Mouse (Mus musculus) hindbrain, postnatal 0 days (tissue): ENCODE data around the gene Ntm. TPM values are rescaled to one million over a fixed set of nuclear protein-coding genes. Genes with fewer than 3 reads are reported as not detected.
A peak's percentile ranks its signal among the peaks of the same experiment; 100 is the strongest.

Experiments used
- ATAC-seq: fragments of 200-750 bp; cut with Nextera tagmentation; 2 replicates; pipeline ENCODE4 v1.8.0; 2017; ENCODE audit warnings: mild to moderate bottlenecking, moderate TSS enrichment, moderate library complexity
- DNase-seq: peaks from one replicate; pipeline ENCODE4 v3.0.0-alpha.2; 2015; ENCODE audit warnings: low spot score
- H3K27ac ChIP-seq: fragments of 300-500 bp; sonication (generic); 2 replicates; pipeline ENCODE4 v1.5.1; 2014; ENCODE audit warnings: mild to moderate bottlenecking
- H3K27me3 ChIP-seq: fragments of 300-500 bp; sonication (generic); 2 replicates; pipeline ENCODE4 v1.6.1; 2014; ENCODE audit warnings: low read length, mixed read lengths; ENCODE audit not compliant: insufficient read depth
- H3K36me3 ChIP-seq: fragments of 300-500 bp; sonication (generic); 2 replicates; pipeline ENCODE4 v1.6.1; 2014; ENCODE audit warnings: low read length, mixed read lengths; ENCODE audit not compliant: insufficient read depth
- H3K4me1 ChIP-seq: fragments of 300-500 bp; sonication (generic); 2 replicates; pipeline ENCODE4 v1.6.1; 2014; ENCODE audit warnings: antibody characterized with exemption, low read length, mixed read lengths; ENCODE audit not compliant: insufficient read depth
- H3K4me2 ChIP-seq: fragments of 300-500 bp; sonication (generic); 2 replicates; pipeline ENCODE4 v1.6.1; 2014; ENCODE audit warnings: low read depth, mild to moderate bottlenecking, low read length, moderate library complexity, mixed read lengths
- H3K4me3 ChIP-seq: fragments of 300-500 bp; sonication (generic); 2 replicates; pipeline ENCODE4 v1.5.1; 2014; ENCODE audit warnings: low read length
- H3K9ac ChIP-seq: fragments of 300-500 bp; sonication (generic); replicated peaks from 2 replicates; pipeline ENCODE4 v1.6.1; 2014; ENCODE audit warnings: mild to moderate bottlenecking, low read length, moderate library complexity, mixed read lengths
- H3K9me3 ChIP-seq: fragments of 300-500 bp; sonication (generic); 2 replicates; pipeline ENCODE4 v1.6.1; 2016; ENCODE audit warnings: low read length, mixed read lengths
- CTCF ChIP-seq: IDR thresholded peaks from 2 replicates; pipeline ENCODE4 v1.5.1; 2016; ENCODE audit warnings: antibody characterized with exemption, control low read depth, low read depth
- WGBS: fragments of 180-500 bp; shearing (Covaris S2); extraction: QIAGEN DNeasy Blood & Tissue Kit; methylation state at CpG from one replicate; pipeline ENCODE4 v1.1.7; 2014; 5-methylcytosine and 5-hydroxymethylcytosine counted together
- polyA plus RNA-seq: library from polyadenylated mRNA; unstranded; fragments of >200 nt; fragmentation: Nextera tagmentation; extraction: Ambion mirVana; gene quantifications from 2 replicates; pipeline ENCODE4 v1.2.1, GENCODE M21; 2015
- total RNA-seq: library from RNA; depleted of rRNA; stranded (reverse); fragments of >200 nt; gene quantifications from 2 replicates; pipeline ENCODE4 v1.2.3, GENCODE M21; 2014

The Ntm gene
- total and polyA plus RNA-seq, 2 experiments from 2014 or later, result 208 to 268 TPM

DNA sequence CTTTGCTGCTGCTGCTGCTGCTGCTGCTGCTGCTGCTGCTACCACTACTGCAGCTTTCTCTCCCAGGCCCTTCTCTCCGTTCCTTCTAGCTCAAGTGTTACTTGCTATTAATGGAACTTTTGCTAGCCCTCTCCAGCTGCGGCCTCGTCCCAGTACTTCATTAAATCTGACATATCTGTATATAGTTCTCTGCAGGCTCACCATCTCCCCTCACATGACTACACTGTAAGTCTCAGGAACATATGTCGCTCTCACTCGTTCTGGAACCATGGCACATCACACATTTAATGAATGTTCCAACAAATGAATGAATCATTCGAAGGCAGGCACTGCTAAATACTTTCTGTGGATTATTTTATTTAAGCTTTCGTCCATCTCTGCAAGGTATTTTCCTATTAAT lies 573.7 kb downstream of the Ntm start:
- no peak overlapping the region for H3K4me2 ChIP-seq
- DNase-seq (no peak), ATAC-seq (no peak)

GRCm38 (mm10) chr9:29387136-29387535 lies 575.8 kb downstream of the Ntm start:
- Histone ChIP-seq H3K27ac (no peak overlapping the region), H3K27me3 (no peaks in the 10 kb centered on the region), H3K9me3 (no peaks in the 10 kb centered on the region), H3K36me3 (no peaks in the 10 kb centered on the region), H3K4me1 (peaks cover 20% of the 10 kb centered on the region), H3K9ac (no peak overlapping the region), H3K4me2 (no peak overlapping the region), H3K4me3 (no peak overlapping the region)
- DNase-seq (peak; percentile 66), ATAC-seq (no peak)
- WGBS, result 54% methylated on average over 4 of the region's 4 CpGs
- TF ChIP-seq CTCF, result no peak

More for the DNA sequence above, 573.7 kb downstream of the Ntm start:
- Histone ChIP-seq H3K27me3 (no peaks in the 10 kb centered on the region), H3K36me3 (no peaks in the 10 kb centered on the region), H3K4me1 (peaks cover 20% of the 10 kb centered on the region), H3K9me3 (no peaks in the 10 kb centered on the region), H3K27ac (no peak overlapping the region), H3K4me3 (no peak overlapping the region), H3K9ac (no peak overlapping the region)
- WGBS, result 66% methylated on average over 7 of the region's 7 CpGs
- TF ChIP-seq CTCF, result no peak

DNA sequence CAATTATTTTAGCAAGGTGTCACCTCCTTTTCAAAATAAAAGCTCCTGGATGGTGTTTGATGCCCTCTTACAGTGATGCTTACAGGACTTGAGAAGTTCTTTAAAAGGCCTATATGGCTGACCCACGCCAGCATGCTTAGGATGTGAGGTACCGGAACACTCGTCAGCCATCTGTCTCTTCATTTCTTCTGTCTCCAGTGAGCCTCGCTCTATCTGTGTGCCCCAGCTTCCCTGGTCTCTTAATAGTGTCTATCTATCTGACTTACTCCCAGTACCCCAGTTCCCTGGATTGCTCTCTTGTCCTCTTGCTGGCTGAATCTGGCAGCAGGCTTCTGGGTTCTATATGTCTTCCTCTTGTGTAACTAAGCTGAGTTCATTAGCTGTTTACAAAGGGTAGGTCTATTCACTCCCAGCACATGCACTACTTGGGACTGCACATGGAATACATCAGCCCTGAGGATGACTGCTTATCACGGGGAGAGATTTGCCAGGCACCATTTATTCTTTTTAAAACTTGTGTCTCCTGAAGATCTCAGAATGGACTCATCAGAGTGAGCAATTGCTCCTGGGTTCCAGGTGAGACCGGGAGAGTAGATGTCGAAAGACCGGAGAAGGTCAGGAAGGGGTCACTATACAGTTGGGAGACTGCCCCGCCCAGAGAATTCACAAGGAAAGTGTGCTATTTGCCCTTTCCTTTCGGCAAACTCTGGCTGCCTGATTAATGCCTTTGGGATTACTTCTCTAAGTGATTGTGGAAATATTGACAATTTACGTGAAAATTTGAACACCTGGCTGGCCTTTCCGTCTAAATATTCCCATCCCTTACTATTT lies 585.6 kb downstream of the Ntm start:
- no peak for TF ChIP-seq CTCF
- H3K27me3 ChIP-seq, result no peaks in the 10 kb centered on the region
- no peak overlapping the region for H3K4me2 ChIP-seq
- H3K36me3 ChIP-seq, result no peaks in the 10 kb centered on the region
- no peaks in the 10 kb centered on the region; the same call in 1 of the 2 replicates for H3K4me1 ChIP-seq
- no peaks in the 10 kb centered on the region for H3K9me3 ChIP-seq
- no peak overlapping the region for H3K9ac ChIP-seq
- no peak overlapping the region for H3K4me3 ChIP-seq
- 81% methylated on average over 12 of the region's 12 CpGs for WGBS
- no peak overlapping the region for H3K27ac ChIP-seq
- ATAC-seq, result no peak
- DNase-seq, result no peak

GRCm38 (mm10) chr9:29371341-29371740 lies 591.6 kb downstream of the Ntm start:
- WGBS, result 74% methylated on average over 3 of the region's 3 CpGs

GRCm38 (mm10) chr9:29369621-29370020 lies 593.3 kb downstream of the Ntm start:
- H3K9ac ChIP-seq, result no peak overlapping the region
- WGBS, result 59% methylated on average over 3 of the region's 3 CpGs
- H3K4me1 ChIP-seq, result peaks cover 4% of the 10 kb centered on the region; the same call in 1 of the 2 replicates
- H3K27ac ChIP-seq, result no peak overlapping the region
- TF ChIP-seq CTCF, result no peak
- H3K4me3 ChIP-seq, result no peak overlapping the region
- H3K4me2 ChIP-seq, result no peak overlapping the region
- no peaks in the 10 kb centered on the region for H3K36me3 ChIP-seq
- ATAC-seq (0 out of 2 replicates have a peak, but pooled peaks have one; percentile 24), DNase-seq (no peak)
- H3K27me3 ChIP-seq, result no peaks in the 10 kb centered on the region
- H3K9me3 ChIP-seq, result no peaks in the 10 kb centered on the region

More at GRCm38 (mm10) chr9:29371341-29371740, 591.6 kb downstream of the Ntm start:
- TF ChIP-seq CTCF, result no peak
- Histone ChIP-seq H3K9ac (no peak overlapping the region), H3K9me3 (no peaks in the 10 kb centered on the region), H3K36me3 (no peaks in the 10 kb centered on the region), H3K4me2 (no peak overlapping the region), H3K27ac (no peak overlapping the region), H3K27me3 (no peaks in the 10 kb centered on the region), H3K4me3 (no peak overlapping the region), H3K4me1 (peaks cover 4% of the 10 kb centered on the region; the same call in 1 of the 2 replicates)
- ATAC-seq (no peak), DNase-seq (no peak)

DNA sequence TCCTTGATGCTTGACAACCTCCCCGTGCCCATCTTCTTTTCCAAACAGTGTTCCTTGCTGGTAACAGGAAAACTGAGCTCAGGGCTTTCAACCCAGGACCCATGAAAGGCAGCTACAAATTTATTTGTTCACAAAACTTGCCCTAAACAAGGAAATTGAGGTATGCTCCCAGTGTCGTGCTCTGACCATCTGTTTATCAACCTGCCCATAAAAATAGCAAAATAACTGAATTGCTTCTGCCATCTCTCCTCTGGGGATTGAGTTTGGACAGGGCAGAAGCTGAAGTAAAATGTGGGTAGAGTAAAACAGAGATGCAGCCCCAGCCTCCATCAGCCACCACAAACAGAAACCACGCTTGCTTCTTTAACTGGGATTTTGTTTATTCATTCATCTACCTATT lies 594.6 kb downstream of the Ntm start:
- ATAC-seq (no peak), DNase-seq (no peak)
- Histone ChIP-seq H3K9ac (no peak overlapping the region), H3K27ac (no peak overlapping the region), H3K36me3 (no peaks in the 10 kb centered on the region), H3K4me1 (0 out of 2 replicates have a peak, but pooled peaks cover 4% of the 10 kb centered on the region), H3K9me3 (no peaks in the 10 kb centered on the region), H3K27me3 (no peaks in the 10 kb centered on the region), H3K4me2 (no peak overlapping the region), H3K4me3 (no peak overlapping the region)
- 53% methylated on average over 3 of the region's 3 CpGs for WGBS
- TF ChIP-seq CTCF, result no peak

DNA sequence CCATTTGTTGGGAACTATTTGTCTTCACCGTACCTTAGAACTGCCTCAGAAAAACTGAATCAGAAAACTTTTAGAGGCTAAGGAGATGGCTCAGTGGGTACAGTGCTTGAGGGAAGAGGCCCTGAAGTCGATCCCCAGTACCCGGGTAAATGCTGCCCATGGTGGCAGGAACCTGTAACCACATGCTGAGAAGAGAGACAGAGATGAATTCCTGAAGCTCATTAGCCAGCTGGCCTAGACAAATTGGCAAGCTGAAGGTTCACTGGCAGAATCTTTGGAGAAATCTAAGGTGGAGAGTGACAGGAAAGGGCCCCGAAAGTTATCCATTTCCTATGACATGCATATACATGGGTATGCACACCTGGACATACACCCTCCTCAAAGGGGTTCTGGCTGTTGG lies 605.1 kb downstream of the Ntm start:
- no peak overlapping the region for H3K4me3 ChIP-seq
- no peak for TF ChIP-seq CTCF

More for the DNA sequence above, 605.1 kb downstream of the Ntm start:
- Histone ChIP-seq H3K9me3 (no peaks in the 10 kb centered on the region), H3K9ac (no peak overlapping the region), H3K36me3 (no peaks in the 10 kb centered on the region), H3K27me3 (no peaks in the 10 kb centered on the region), H3K4me2 (no peak overlapping the region), H3K4me1 (no peaks in the 10 kb centered on the region), H3K27ac (no peak overlapping the region)
- WGBS, result 71% methylated on average over 4 of the region's 4 CpGs
- ATAC-seq, result no peak
- DNase-seq, result no peak
